Mouse (Mus musculus): ENCODE measurements at regions not wholly inside any gene's neighbourhood (a gene's known extent, or its start where the extent isn't known, plus 50 kb on each side); places are given as distances from the start of the nearest gene placed in this dataset.
A peak's percentile ranks its signal among the peaks of the same experiment; 100 is the strongest.

DNA sequence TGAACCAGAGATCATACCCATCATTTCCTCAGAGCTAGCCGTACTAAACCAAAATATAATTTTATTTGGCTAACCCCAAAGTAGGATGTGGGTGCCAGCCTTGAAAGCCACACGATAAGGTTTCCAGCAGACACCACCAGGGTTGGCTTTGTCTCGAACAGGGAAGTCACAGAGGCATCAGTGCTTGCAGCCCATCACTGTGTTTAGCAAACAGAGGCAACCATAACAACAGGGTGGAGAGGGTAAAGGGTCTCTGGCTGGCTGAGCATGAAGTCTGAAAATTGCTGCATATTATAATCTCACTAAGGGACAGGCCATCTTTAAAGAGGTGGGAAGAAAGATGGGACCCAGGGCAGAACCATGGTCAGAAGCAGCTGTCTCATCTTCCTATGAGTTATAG, 552.3 kb upstream of the Btbd3 start:
- DNase-seq (ENCODE audit: low spot score) (peak; percentile 7), ATAC-seq (ENCODE audit: low FRiP score) (no peak)
- no peaks in the 10 kb centered on the region for H3K9me3 ChIP-seq (ENCODE audit: control insufficient read depth, low read length)
- no peak overlapping the region for H3K4me2 ChIP-seq (replicated peaks; ENCODE audit: low read depth, low read length)
- peaks cover 33% of the 10 kb centered on the region for H3K27me3 ChIP-seq (ENCODE audit: control insufficient read depth, insufficient read depth, low read length)
- WGBS: 56% methylated on average over 3 of the region's 3 CpGs
- no peak overlapping the region for H3K9ac ChIP-seq (ENCODE audit: low read depth, low read length)
- H3K27ac ChIP-seq (ENCODE audit: low read depth, low read length): no peak overlapping the region
- no peak overlapping the region for H3K4me3 ChIP-seq (ENCODE audit: low read depth, low read length)
- H3K36me3 ChIP-seq (ENCODE audit: control insufficient read depth, insufficient read depth, low read length): no peaks in the 10 kb centered on the region
- H3K4me1 ChIP-seq (replicated peaks; ENCODE audit: control insufficient read depth, insufficient read depth, low read length): no peaks in the 10 kb centered on the region

DNA sequence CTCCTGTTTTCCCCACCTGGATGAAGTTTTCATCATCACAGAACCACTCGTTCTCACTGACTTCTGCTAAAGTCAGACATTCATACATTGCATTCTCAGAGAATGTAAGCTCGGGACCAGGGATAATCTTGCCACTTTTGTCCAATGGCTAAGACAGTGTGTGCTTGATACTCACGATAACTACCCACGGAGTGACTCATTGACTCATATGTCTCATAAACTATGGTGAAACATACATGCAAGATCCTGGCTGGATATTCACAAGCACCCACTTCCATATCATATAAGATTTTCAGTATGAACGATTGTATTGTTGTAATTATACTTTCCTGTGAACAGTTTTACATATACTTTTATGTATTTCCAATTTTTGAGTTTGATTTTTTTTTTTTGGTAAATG, 560.5 kb upstream of the Btbd3 start:
- ATAC-seq (ENCODE audit: low FRiP score): no peak
- DNase-seq (ENCODE audit: low spot score): no peak
- WGBS: 93% methylated on average over 5 of the region's 5 CpGs

DNA sequence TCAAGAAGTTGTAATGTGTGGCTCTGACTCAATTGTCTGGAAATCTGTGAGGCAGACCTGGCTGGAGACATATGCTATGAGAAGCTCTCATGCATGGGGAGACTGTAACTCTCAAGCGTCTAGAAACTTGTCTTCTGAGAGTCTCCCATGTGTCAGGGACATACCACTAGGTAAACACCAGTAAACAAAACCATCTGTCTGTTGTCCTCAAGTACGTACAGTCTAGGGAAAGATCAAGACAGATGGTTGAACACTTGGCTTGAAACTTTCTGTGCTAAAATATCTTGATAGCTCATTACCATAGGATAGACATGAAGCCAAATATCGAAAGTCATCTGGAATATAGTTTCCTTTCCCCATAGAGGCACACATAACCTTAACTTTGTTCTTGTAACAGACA, 562.3 kb upstream of the Btbd3 start:
- Histone ChIP-seq H3K4me1 (replicated peaks; ENCODE audit: control insufficient read depth, insufficient read depth, low read length) (no peaks in the 10 kb centered on the region), H3K27me3 (ENCODE audit: control insufficient read depth, insufficient read depth, low read length) (no peaks in the 10 kb centered on the region; the same call in 1 of the 2 replicates), H3K9ac (ENCODE audit: low read depth, low read length) (no peak overlapping the region), H3K9me3 (ENCODE audit: control insufficient read depth, low read length) (no peaks in the 10 kb centered on the region), H3K4me2 (replicated peaks; ENCODE audit: low read depth, low read length) (no peak overlapping the region), H3K36me3 (ENCODE audit: control insufficient read depth, insufficient read depth, low read length) (no peaks in the 10 kb centered on the region), H3K27ac (ENCODE audit: low read depth, low read length) (no peak overlapping the region), H3K4me3 (ENCODE audit: low read depth, low read length) (no peak overlapping the region)
- ATAC-seq (ENCODE audit: low FRiP score) (no peak), DNase-seq (ENCODE audit: low spot score) (no peak)
- WGBS: 74% methylated on average over 3 of the region's 3 CpGs

More for the DNA sequence above, 560.5 kb upstream of the Btbd3 start:
- Histone ChIP-seq H3K9me3 (ENCODE audit: control insufficient read depth, low read length) (no peaks in the 10 kb centered on the region), H3K36me3 (ENCODE audit: control insufficient read depth, insufficient read depth, low read length) (no peaks in the 10 kb centered on the region), H3K4me3 (ENCODE audit: low read depth, low read length) (no peak overlapping the region), H3K27ac (ENCODE audit: low read depth, low read length) (no peak overlapping the region), H3K27me3 (ENCODE audit: control insufficient read depth, insufficient read depth, low read length) (peaks cover 10% of the 10 kb centered on the region; the same call in 1 of the 2 replicates), H3K4me2 (replicated peaks; ENCODE audit: low read depth, low read length) (no peak overlapping the region), H3K9ac (ENCODE audit: low read depth, low read length) (no peak overlapping the region), H3K4me1 (replicated peaks; ENCODE audit: control insufficient read depth, insufficient read depth, low read length) (no peaks in the 10 kb centered on the region)

DNA sequence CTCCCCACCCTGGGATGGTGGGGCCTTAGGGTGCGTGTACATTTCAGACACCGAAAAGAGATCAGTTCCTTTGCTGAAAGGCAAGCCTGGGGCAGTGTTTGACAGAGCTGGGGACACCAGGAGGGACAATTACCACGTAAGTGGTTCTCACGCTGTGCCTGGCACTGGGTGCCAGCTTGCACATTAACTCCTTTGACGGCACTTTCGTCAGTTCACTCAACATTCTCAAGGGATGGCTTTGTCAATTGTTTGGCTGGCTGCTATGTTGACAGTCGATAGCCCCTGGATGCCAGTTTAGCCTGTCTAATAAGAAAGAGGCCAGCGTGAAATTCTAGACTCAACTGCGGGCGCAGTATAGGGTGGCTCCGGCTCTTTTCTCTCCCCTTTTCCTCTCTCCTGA, 569.2 kb upstream of the Btbd3 start:
- DNase-seq (ENCODE audit: low spot score): no peak
- no peaks in the 10 kb centered on the region for H3K9me3 ChIP-seq (ENCODE audit: control insufficient read depth, low read length)
- no peak overlapping the region for H3K4me3 ChIP-seq (ENCODE audit: low read depth, low read length)
- 77% methylated on average over 11 of the region's 11 CpGs for WGBS
- H3K9ac ChIP-seq (ENCODE audit: low read depth, low read length): no peak overlapping the region
- H3K36me3 ChIP-seq (ENCODE audit: control insufficient read depth, insufficient read depth, low read length): no peaks in the 10 kb centered on the region
- no peak for ATAC-seq (ENCODE audit: low FRiP score)
- H3K27ac ChIP-seq (ENCODE audit: low read depth, low read length): no peak overlapping the region
- H3K4me1 ChIP-seq (replicated peaks; ENCODE audit: control insufficient read depth, insufficient read depth, low read length): no peaks in the 10 kb centered on the region
- no peaks in the 10 kb centered on the region; the same call in 1 of the 2 replicates for H3K27me3 ChIP-seq (ENCODE audit: control insufficient read depth, insufficient read depth, low read length)
- no peak overlapping the region for H3K4me2 ChIP-seq (replicated peaks; ENCODE audit: low read depth, low read length)

DNA sequence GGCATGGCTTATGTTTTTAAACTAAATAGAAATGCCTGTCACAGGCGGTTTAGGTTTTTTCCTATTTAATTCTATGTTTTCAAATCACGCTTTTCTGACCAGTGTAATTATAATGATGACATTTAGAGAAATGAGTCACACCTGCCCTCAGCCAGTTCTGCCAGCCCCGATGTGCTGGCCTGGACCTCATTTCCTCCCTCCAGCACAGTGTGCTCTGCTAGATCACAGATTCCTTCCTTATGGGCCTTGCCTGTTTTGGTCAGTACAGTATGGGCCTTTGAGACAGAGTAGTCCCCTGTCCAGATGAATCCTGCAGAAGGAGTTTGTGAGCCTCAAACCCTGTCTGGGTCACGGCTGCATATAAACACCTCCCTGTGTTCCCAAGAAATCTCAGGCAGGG, 569.6 kb upstream of the Btbd3 start:
- Histone ChIP-seq H3K27ac (ENCODE audit: low read depth, low read length) (no peak overlapping the region), H3K4me2 (replicated peaks; ENCODE audit: low read depth, low read length) (no peak overlapping the region), H3K9ac (ENCODE audit: low read depth, low read length) (no peak overlapping the region), H3K27me3 (ENCODE audit: control insufficient read depth, insufficient read depth, low read length) (no peaks in the 10 kb centered on the region; the same call in 1 of the 2 replicates), H3K4me3 (ENCODE audit: low read depth, low read length) (no peak overlapping the region), H3K4me1 (replicated peaks; ENCODE audit: control insufficient read depth, insufficient read depth, low read length) (no peaks in the 10 kb centered on the region), H3K9me3 (ENCODE audit: control insufficient read depth, low read length) (no peaks in the 10 kb centered on the region), H3K36me3 (ENCODE audit: control insufficient read depth, insufficient read depth, low read length) (no peaks in the 10 kb centered on the region)
- ATAC-seq (ENCODE audit: low FRiP score) (no peak), DNase-seq (ENCODE audit: low spot score) (no peak)
- 77% methylated on average over 4 of the region's 4 CpGs for WGBS

DNA sequence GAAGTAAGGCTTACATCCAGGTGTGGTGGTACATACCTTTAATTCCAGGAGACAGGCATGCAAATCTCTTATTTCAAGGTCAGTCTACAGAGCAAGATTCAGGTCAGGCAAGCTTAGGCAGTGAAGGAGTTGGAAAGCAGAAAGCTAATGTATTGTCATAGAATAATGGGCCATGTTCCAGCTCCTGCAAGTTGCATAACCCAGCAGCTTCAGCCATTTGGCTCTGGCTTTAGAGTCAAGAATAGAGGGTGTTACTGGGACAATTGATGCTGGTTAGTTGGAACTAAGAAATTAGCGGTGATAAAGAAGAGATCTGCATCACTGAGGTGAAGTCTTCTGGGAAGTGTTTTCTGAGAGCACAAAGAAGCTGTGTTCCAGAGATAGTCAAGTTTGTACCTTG, 565.3 kb upstream of the Jag1 start:
- H3K27ac ChIP-seq (ENCODE audit: low read depth, low read length): no peak overlapping the region
- 89% methylated on average over 1 of the region's 1 CpGs for WGBS
- DNase-seq (ENCODE audit: low spot score): no peak
- no peak for ATAC-seq (ENCODE audit: low FRiP score)
- H3K36me3 ChIP-seq (ENCODE audit: control insufficient read depth, insufficient read depth, low read length): no peaks in the 10 kb centered on the region
- no peak overlapping the region for H3K4me3 ChIP-seq (ENCODE audit: low read depth, low read length)
- no peaks in the 10 kb centered on the region for H3K9me3 ChIP-seq (ENCODE audit: control insufficient read depth, low read length)
- no peaks in the 10 kb centered on the region for H3K27me3 ChIP-seq (ENCODE audit: control insufficient read depth, insufficient read depth, low read length)
- H3K9ac ChIP-seq (ENCODE audit: low read depth, low read length): no peak overlapping the region
- no peak overlapping the region for H3K4me2 ChIP-seq (replicated peaks; ENCODE audit: low read depth, low read length)
- no peaks in the 10 kb centered on the region for H3K4me1 ChIP-seq (replicated peaks; ENCODE audit: control insufficient read depth, insufficient read depth, low read length)

DNA sequence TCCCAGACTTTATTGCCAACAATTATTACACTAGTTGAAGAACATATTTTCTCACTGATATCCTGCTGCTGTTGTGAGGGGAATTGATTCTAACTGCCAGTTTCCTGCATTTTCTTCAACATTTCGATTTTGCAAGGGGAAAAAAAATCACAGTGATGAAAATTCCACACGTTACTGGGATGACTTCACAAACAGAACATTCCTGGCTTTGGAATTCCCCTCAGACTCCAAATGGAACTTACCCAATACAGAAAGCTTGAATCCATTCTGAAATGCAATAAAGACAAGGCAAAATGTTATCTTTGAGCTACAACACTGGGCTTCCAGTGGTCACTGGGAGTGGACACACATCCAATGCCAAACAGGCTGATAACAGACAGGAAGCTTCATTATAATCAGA, 546.7 kb upstream of the Jag1 start:
- H3K4me2 ChIP-seq (replicated peaks; ENCODE audit: low read depth, low read length): no peak overlapping the region
- ATAC-seq (ENCODE audit: low FRiP score) (no peak), DNase-seq (ENCODE audit: low spot score) (no peak)
- H3K27me3 ChIP-seq (ENCODE audit: control insufficient read depth, insufficient read depth, low read length): no peaks in the 10 kb centered on the region
- no peaks in the 10 kb centered on the region for H3K36me3 ChIP-seq (ENCODE audit: control insufficient read depth, insufficient read depth, low read length)
- no peaks in the 10 kb centered on the region for H3K9me3 ChIP-seq (ENCODE audit: control insufficient read depth, low read length)
- WGBS: 68% methylated on average over 2 of the region's 2 CpGs
- no peak overlapping the region for H3K4me3 ChIP-seq (ENCODE audit: low read depth, low read length)
- H3K27ac ChIP-seq (ENCODE audit: low read depth, low read length): no peak overlapping the region
- no peak overlapping the region for H3K9ac ChIP-seq (ENCODE audit: low read depth, low read length)
- H3K4me1 ChIP-seq (replicated peaks; ENCODE audit: control insufficient read depth, insufficient read depth, low read length): no peaks in the 10 kb centered on the region

DNA sequence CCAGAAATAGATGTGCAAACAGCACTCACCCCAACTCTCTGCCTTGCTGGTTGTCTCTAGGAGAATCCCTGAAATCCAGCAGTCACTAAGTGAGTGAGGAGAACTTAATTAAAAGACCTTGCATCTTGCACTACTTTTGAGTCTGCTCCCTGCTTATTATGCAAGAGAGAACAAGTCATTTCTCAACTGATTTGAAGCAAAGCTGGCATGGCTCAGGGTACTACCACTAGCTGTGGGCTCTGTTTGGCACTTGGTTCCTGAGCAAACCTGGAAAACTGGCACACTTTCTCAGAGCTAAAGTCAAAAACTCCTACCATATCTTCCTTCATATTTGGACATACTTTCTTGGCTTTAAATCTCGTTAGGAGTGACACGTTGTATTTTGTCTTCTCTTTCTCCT, 545.8 kb upstream of the Jag1 start:
- H3K9ac ChIP-seq (ENCODE audit: low read depth, low read length): no peak overlapping the region
- H3K4me2 ChIP-seq (replicated peaks; ENCODE audit: low read depth, low read length): no peak overlapping the region
- ATAC-seq (ENCODE audit: low FRiP score) (no peak), DNase-seq (ENCODE audit: low spot score) (no peak)
- no peak overlapping the region for H3K27ac ChIP-seq (ENCODE audit: low read depth, low read length)
- no peaks in the 10 kb centered on the region for H3K27me3 ChIP-seq (ENCODE audit: control insufficient read depth, insufficient read depth, low read length)
- H3K9me3 ChIP-seq (ENCODE audit: control insufficient read depth, low read length): no peaks in the 10 kb centered on the region
- H3K4me3 ChIP-seq (ENCODE audit: low read depth, low read length): no peak overlapping the region
- H3K4me1 ChIP-seq (replicated peaks; ENCODE audit: control insufficient read depth, insufficient read depth, low read length): no peaks in the 10 kb centered on the region
- H3K36me3 ChIP-seq (ENCODE audit: control insufficient read depth, insufficient read depth, low read length): no peaks in the 10 kb centered on the region
- 81% methylated on average over 2 of the region's 2 CpGs for WGBS

DNA sequence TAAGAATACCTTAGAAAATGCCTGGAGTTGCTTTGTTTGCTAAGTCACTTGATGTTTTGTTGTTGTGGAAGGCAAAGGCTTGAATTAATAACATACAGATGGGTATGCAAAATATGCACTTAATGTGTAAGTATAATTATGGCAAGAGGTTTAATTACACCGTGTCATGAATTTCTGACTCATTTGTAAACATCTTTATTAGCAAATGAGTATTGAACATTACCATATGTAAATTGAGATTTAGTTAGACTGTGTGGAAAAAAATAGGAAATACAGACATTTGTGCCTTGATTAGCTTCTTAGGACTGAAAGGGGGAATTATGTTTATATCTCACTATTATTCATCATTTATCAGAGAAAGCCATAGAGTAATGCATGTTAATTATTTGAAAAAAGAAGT, 544.0 kb upstream of the Jag1 start:
- Histone ChIP-seq H3K27me3 (ENCODE audit: control insufficient read depth, insufficient read depth, low read length) (no peaks in the 10 kb centered on the region), H3K27ac (ENCODE audit: low read depth, low read length) (no peak overlapping the region), H3K4me3 (ENCODE audit: low read depth, low read length) (no peak overlapping the region), H3K4me2 (replicated peaks; ENCODE audit: low read depth, low read length) (no peak overlapping the region), H3K4me1 (replicated peaks; ENCODE audit: control insufficient read depth, insufficient read depth, low read length) (no peaks in the 10 kb centered on the region), H3K9me3 (ENCODE audit: control insufficient read depth, low read length) (no peaks in the 10 kb centered on the region), H3K9ac (ENCODE audit: low read depth, low read length) (no peak overlapping the region), H3K36me3 (ENCODE audit: control insufficient read depth, insufficient read depth, low read length) (no peaks in the 10 kb centered on the region)
- no peak for DNase-seq (ENCODE audit: low spot score)
- no peak for ATAC-seq (ENCODE audit: low FRiP score)
- 86% methylated on average over 1 of the region's 1 CpGs for WGBS
